Mouse (Mus musculus): ENCODE measurements around the gene CK137956.

DNA sequence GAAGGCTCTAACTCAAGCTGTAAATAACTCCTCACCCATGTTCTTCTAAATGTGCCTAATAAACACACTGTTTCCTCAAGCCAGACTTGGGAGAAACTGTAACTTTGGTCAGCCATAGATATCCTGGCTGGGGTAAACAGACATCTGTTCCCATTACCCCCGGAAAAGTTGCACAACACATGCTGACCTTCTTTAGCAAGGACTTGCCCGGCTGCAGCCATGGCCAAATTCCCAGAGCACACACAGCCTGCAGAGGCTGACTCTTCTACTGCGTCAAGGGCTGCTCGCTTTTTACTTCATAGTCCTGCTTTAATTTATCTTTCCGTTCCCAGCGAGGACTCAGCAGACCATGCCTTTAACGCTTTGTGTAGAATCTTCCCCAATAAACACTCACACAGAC, 81.7 kb downstream of the CK137956 start:
- TF ChIP-seq CTCF (conservative IDR thresholded peaks at IDR 0.05; ENCODE audit: insufficient read depth, insufficient read length, low read depth, low read length) (no peak), POLR2A (IDR thresholded peaks at IDR 0.05; ENCODE audit: low read depth, low read length) (no peak)
